ENCODE assay signal across 9 mouse cellular contexts in genomic region chr7:29224756-29225394, GRCm38 (mm10). TPM values are rescaled to one million over a fixed set of nuclear protein-coding genes. Genes with fewer than 3 reads are reported as not detected.
DNase-seq lines count a peak whose midpoint lies in the region; ATAC-seq and TF ChIP-seq lines count a peak whose summit lies in the region.
"Had no signal": no experiment of that assay in that cellular context is flagged by ENCODE, and none has a peak within 500 bp of the region (broad histone marks: within the 10 kb centered on the region; RNA-seq: fewer than 3 reads in every experiment).

No protein-coding gene starts in this region.

- peak overlapping the region; percentile 39 for H3K4me2 ChIP-seq in liver, embryonic 11.5 days
- no peak overlapping the region for H3K4me2 ChIP-seq in liver, postnatal 0 days (ENCODE audit: low read depth, low read length)
- peak overlapping the region; percentile 2; the same call in 1 of the 2 replicates for H3K4me2 ChIP-seq in hindbrain, embryonic 11.5 days (replicated peaks; ENCODE audit: low read depth, low read length)
- peak overlapping the region; percentile 40 for H3K4me2 ChIP-seq in midbrain, embryonic 16.5 days (ENCODE audit: low read length)

- H3K9ac ChIP-seq in liver, embryonic 11.5 days (ENCODE audit: low read depth, low read length) = no peak overlapping the region
- no peak overlapping the region for H3K9ac ChIP-seq in liver, postnatal 0 days (replicated peaks)
- H3K9ac ChIP-seq in hindbrain, embryonic 11.5 days (ENCODE audit: low read depth, low read length) = peak overlapping the region; percentile 8; the same call in 1 of the 2 replicates
- H3K9ac ChIP-seq in midbrain, embryonic 16.5 days (ENCODE audit: low read depth, low read length) = peak overlapping the region; percentile 39; the same call in 1 of the 2 replicates

- no peak for ATAC-seq in liver, embryonic 11.5 days (replicated peaks; ENCODE audit: low FRiP score)
- ATAC-seq in liver, postnatal 0 days = no peak
- ATAC-seq in hindbrain, embryonic 11.5 days (ENCODE audit: low FRiP score) = no peak
- ATAC-seq in midbrain, embryonic 16.5 days = peak; percentile 62

- TF ChIP-seq EP300 in liver, postnatal 0 days (IDR thresholded peaks at IDR 0.05; ENCODE audit: low read depth) = no peak

- H3K36me3 ChIP-seq in liver, embryonic 11.5 days (ENCODE audit: control insufficient read depth, insufficient read depth, low read length) = no peaks in the 10 kb centered on the region; the same call in 1 of the 2 replicates
- H3K36me3 ChIP-seq in liver, postnatal 0 days (replicated peaks; ENCODE audit: insufficient read depth, low read length) = no peaks in the 10 kb centered on the region
- no peaks in the 10 kb centered on the region for H3K36me3 ChIP-seq in hindbrain, embryonic 11.5 days (ENCODE audit: control insufficient read depth, insufficient read depth, low read length)
- no peaks in the 10 kb centered on the region for H3K36me3 ChIP-seq in midbrain, embryonic 16.5 days (ENCODE audit: control insufficient read depth, insufficient read depth, low read length)

- no peak for TF ChIP-seq CTCF in liver, postnatal 0 days (IDR thresholded peaks at IDR 0.05; ENCODE audit: low read depth)
- TF ChIP-seq CTCF in cortical plate, adult 2 months (IDR thresholded peaks at IDR 0.05; ENCODE audit: extremely low read depth, insufficient read depth, low read length) = no peak

- no peaks in the 10 kb centered on the region for H3K27me3 ChIP-seq in liver, embryonic 11.5 days (replicated peaks; ENCODE audit: control insufficient read depth, insufficient read depth, low read length)
- H3K27me3 ChIP-seq in liver, postnatal 0 days (ENCODE audit: insufficient read depth, low read length) = no peaks in the 10 kb centered on the region
- no peaks in the 10 kb centered on the region for H3K27me3 ChIP-seq in hindbrain, embryonic 11.5 days (ENCODE audit: control insufficient read depth, insufficient read depth, low read length)
- peaks cover 4% of the 10 kb centered on the region for H3K27me3 ChIP-seq in midbrain, embryonic 16.5 days (ENCODE audit: control insufficient read depth, insufficient read depth, low read depth, low read length)

- no peak overlapping the region for H3K27ac ChIP-seq in liver, embryonic 11.5 days (ENCODE audit: low read depth, low read length)
- H3K27ac ChIP-seq in liver, postnatal 0 days (ENCODE audit: low read depth) = no peak overlapping the region
- H3K27ac ChIP-seq in cortical plate, adult 2 months (ENCODE audit: insufficient read depth, low read length) = no peak overlapping the region
- H3K27ac ChIP-seq in hindbrain, embryonic 11.5 days (ENCODE audit: low read depth, low read length) = no peak overlapping the region
- peak overlapping the region; percentile 47; the same call in 1 of the 2 replicates for H3K27ac ChIP-seq in midbrain, embryonic 16.5 days (ENCODE audit: low read length)

- no peak for TF ChIP-seq POLR2A in cortical plate, adult 2 months (IDR thresholded peaks at IDR 0.05; ENCODE audit: extremely low read depth, insufficient read depth, low read length)

- 39% methylated on average over 16 of the region's 16 CpGs for WGBS in liver, embryonic 11.5 days
- 30% methylated on average over 16 of the region's 16 CpGs for WGBS in liver, postnatal 0 days (ENCODE audit: insufficient replicate concordance)
- WGBS in hindbrain, embryonic 11.5 days = 10% methylated on average over 16 of the region's 16 CpGs
- WGBS in midbrain, embryonic 16.5 days = 10% methylated on average over 16 of the region's 16 CpGs

- no peak for DNase-seq in liver, embryonic 11.5 days (ENCODE audit: low spot score)
- no peak for DNase-seq in liver, postnatal 0 days
- DNase-seq in hindbrain, embryonic 11.5 days (ENCODE audit: low spot score) = peak; percentile 62
- no peak for DNase-seq in layer of hippocampus, adult 8-10 months (ENCODE audit: low spot score in 2 of 2)
- DNase-seq in ovary, postnatal 10 days (ENCODE audit: low spot score) = no peak
- DNase-seq in kidney, postnatal 36 days = no peak
- DNase-seq: kidney, adult 11 months had no signal

- peaks cover 2% of the 10 kb centered on the region; the same call in 1 of the 2 replicates for H3K9me3 ChIP-seq in liver, embryonic 11.5 days (ENCODE audit: control insufficient read depth, low read length)
- H3K9me3 ChIP-seq in liver, postnatal 0 days (ENCODE audit: low read length) = peaks cover 4% of the 10 kb centered on the region
- no peaks in the 10 kb centered on the region for H3K9me3 ChIP-seq in hindbrain, embryonic 11.5 days (ENCODE audit: control insufficient read depth, low read length)
- no peaks in the 10 kb centered on the region; the same call in 1 of the 2 replicates for H3K9me3 ChIP-seq in midbrain, embryonic 16.5 days (replicated peaks; ENCODE audit: control insufficient read depth, low read length, poor library complexity, severe bottlenecking)

- no peak overlapping the region for H3K4me3 ChIP-seq in liver, embryonic 11.5 days (ENCODE audit: low read depth, low read length)
- H3K4me3 ChIP-seq in liver, postnatal 0 days (ENCODE audit: low read depth, low read length) = no peak overlapping the region
- H3K4me3 ChIP-seq in cortical plate, adult 2 months (ENCODE audit: insufficient read depth, low read length) = peak overlapping the region; percentile 7
- H3K4me3 ChIP-seq in hindbrain, embryonic 11.5 days (ENCODE audit: low read depth, low read length) = no peak overlapping the region
- H3K4me3 ChIP-seq in midbrain, embryonic 16.5 days (ENCODE audit: low read depth, low read length) = peak overlapping the region; percentile 9; the same call in 1 of the 2 replicates

- H3K4me1 ChIP-seq in liver, embryonic 11.5 days (replicated peaks; ENCODE audit: control insufficient read depth, insufficient read depth, low read length) = peaks cover 3% of the 10 kb centered on the region; the same call in 1 of the 2 replicates
- no peaks in the 10 kb centered on the region; the same call in 1 of the 2 replicates for H3K4me1 ChIP-seq in liver, postnatal 0 days (ENCODE audit: insufficient read depth)
- H3K4me1 ChIP-seq in cortical plate, adult 2 months (ENCODE audit: control insufficient read depth, insufficient read depth, low read length) = no peaks in the 10 kb centered on the region
- no peaks in the 10 kb centered on the region; the same call in none of the 2 replicates for H3K4me1 ChIP-seq in hindbrain, embryonic 11.5 days (replicated peaks; ENCODE audit: control insufficient read depth, insufficient read depth, low read length)
- H3K4me1 ChIP-seq in midbrain, embryonic 16.5 days (ENCODE audit: control insufficient read depth, insufficient read depth, low read length) = peaks cover 6% of the 10 kb centered on the region

RNA-seq across cellular contexts. Expression of gene Kcnk6, which starts 7.4 kb away (rescaled TPM):
- 2.0 and 2.6 TPM in 2 replicates for polyA plus RNA-seq in liver, embryonic 11.5 days (2014; fragmentation: Nextera tagmentation; extraction: Ambion mirVana)
- 0.90 and 1.4 TPM in 2 replicates for polyA plus RNA-seq in liver, postnatal 0 days (2015; fragmentation: Nextera tagmentation; extraction: Ambion mirVana)
- 3.1 and 3.8 TPM in 2 replicates for polyA plus RNA-seq in cortical plate, adult 2 months (2012; rRNA removed)
- polyA plus RNA-seq in hindbrain, embryonic 11.5 days (2014; fragmentation: Nextera tagmentation; extraction: Ambion mirVana) = 0.32 TPM in 2 replicates
- 1.1 and 1.7 TPM in 2 replicates for polyA plus RNA-seq in midbrain, embryonic 16.5 days (2015; fragmentation: Nextera tagmentation; extraction: Ambion mirVana)
- 1 to 10 TPM; 2.1 to 5.2 (median 3.2) TPM for total RNA-seq in layer of hippocampus, adult 8-10 months (2022)

RNA-seq across cellular contexts. Expression of gene Catsperg1, which starts 11.0 kb away (rescaled TPM):
- polyA plus RNA-seq in liver, embryonic 11.5 days (2014; fragmentation: Nextera tagmentation; extraction: Ambion mirVana) = 0.31 and 0.64 TPM in 2 replicates
- 0.09 and 0.17 TPM in 2 replicates for polyA plus RNA-seq in liver, postnatal 0 days (2015; fragmentation: Nextera tagmentation; extraction: Ambion mirVana)
- polyA plus RNA-seq in cortical plate, adult 2 months (2012; rRNA removed) = 2.3 and 4.2 TPM in 2 replicates
- polyA plus RNA-seq in hindbrain, embryonic 11.5 days (2014; fragmentation: Nextera tagmentation; extraction: Ambion mirVana) = 0.51 and 0.59 TPM in 2 replicates
- polyA plus RNA-seq in midbrain, embryonic 16.5 days (2015; fragmentation: Nextera tagmentation; extraction: Ambion mirVana) = 3.8 and 5.8 TPM in 2 replicates
- total RNA-seq in layer of hippocampus, adult 8-10 months (2022) = 1 to 10 TPM; 1.5 to 3.1 (median 2.1) TPM

RNA-seq across cellular contexts. Expression of gene Yif1b, which starts 13.3 kb away (rescaled TPM):
- 95.7 and 101 TPM in 2 replicates for polyA plus RNA-seq in liver, embryonic 11.5 days (2014; fragmentation: Nextera tagmentation; extraction: Ambion mirVana)
- 45.0 and 46.8 TPM in 2 replicates for polyA plus RNA-seq in liver, postnatal 0 days (2015; fragmentation: Nextera tagmentation; extraction: Ambion mirVana)
- 69.1 and 71.7 TPM in 2 replicates for polyA plus RNA-seq in cortical plate, adult 2 months (2012; rRNA removed)
- polyA plus RNA-seq in hindbrain, embryonic 11.5 days (2014; fragmentation: Nextera tagmentation; extraction: Ambion mirVana) = 88.4 and 91.8 TPM in 2 replicates
- 95.7 and 109 TPM in 2 replicates for polyA plus RNA-seq in midbrain, embryonic 16.5 days (2015; fragmentation: Nextera tagmentation; extraction: Ambion mirVana)
- total RNA-seq in layer of hippocampus, adult 8-10 months (2022) = 10 to 100 TPM; 43.8 to 51.5 (median 49.0) TPM

RNA-seq across cellular contexts. Expression of gene 2200002D01Rik, which starts 23.4 kb away (rescaled TPM):
- 3.2 and 4.4 TPM in 2 replicates for polyA plus RNA-seq in liver, embryonic 11.5 days (2014; fragmentation: Nextera tagmentation; extraction: Ambion mirVana)
- polyA plus RNA-seq in liver, postnatal 0 days (2015; fragmentation: Nextera tagmentation; extraction: Ambion mirVana) = 1.9 and 3.3 TPM in 2 replicates
- 0.10 and 0.47 TPM in 2 replicates for polyA plus RNA-seq in cortical plate, adult 2 months (2012; rRNA removed)
- 2.5 and 2.7 TPM in 2 replicates for polyA plus RNA-seq in hindbrain, embryonic 11.5 days (2014; fragmentation: Nextera tagmentation; extraction: Ambion mirVana)
- polyA plus RNA-seq in midbrain, embryonic 16.5 days (2015; fragmentation: Nextera tagmentation; extraction: Ambion mirVana) = 0.46 and 1.5 TPM in 2 replicates
- total RNA-seq in layer of hippocampus, adult 8-10 months (2022) = 1 to 10 TPM in 1 of 4 experiments, under 1 TPM in 2, not detected in 1; 0.52 to 1.2 (median 0.92) TPM

RNA-seq across cellular contexts. Expression of gene Psmd8, which starts 44.4 kb away (rescaled TPM):
- 231 and 235 TPM in 2 replicates for polyA plus RNA-seq in liver, embryonic 11.5 days (2014; fragmentation: Nextera tagmentation; extraction: Ambion mirVana)
- polyA plus RNA-seq in liver, postnatal 0 days (2015; fragmentation: Nextera tagmentation; extraction: Ambion mirVana) = 143 TPM in 2 replicates
- 195 and 198 TPM in 2 replicates for polyA plus RNA-seq in cortical plate, adult 2 months (2012; rRNA removed)
- 338 and 343 TPM in 2 replicates for polyA plus RNA-seq in hindbrain, embryonic 11.5 days (2014; fragmentation: Nextera tagmentation; extraction: Ambion mirVana)
- 287 TPM in 2 replicates for polyA plus RNA-seq in midbrain, embryonic 16.5 days (2015; fragmentation: Nextera tagmentation; extraction: Ambion mirVana)
- total RNA-seq in layer of hippocampus, adult 8-10 months (2022) = 100 to 1,000 TPM; 116 to 137 (median 132) TPM

Comparison
In these comparisons a context has a peak if more than half of its experiments do, and no peak if none do; other contexts are left out.
1. H3K4me3 ChIP-seq: peak in cortical plate, adult 2 months (single experiment) and midbrain, embryonic 16.5 days (single experiment); none in liver, embryonic 11.5 days (single experiment), liver, postnatal 0 days (single experiment) and hindbrain, embryonic 11.5 days (single experiment).
2. H3K9ac ChIP-seq: peak in hindbrain, embryonic 11.5 days (single experiment) and midbrain, embryonic 16.5 days (single experiment); none in liver, embryonic 11.5 days (single experiment) and liver, postnatal 0 days (single experiment).